Mouse (Mus musculus) neutrophil, adult 5-6 weeks (primary cell): Measurements from ENCODE around the gene Mrpl34. TPM values are rescaled to one million over a fixed set of nuclear protein-coding genes. Genes with fewer than 3 reads are reported as not detected.
A peak's percentile ranks its signal among the peaks of the same experiment; 100 is the strongest.

Source experiments
- ATAC-seq: fragments of 151-379, 151-347 bp; 2 replicates; pipeline ENCODE4 v1.8.0; 2017; ENCODE audit warnings: mild to moderate bottlenecking, moderate TSS enrichment; ENCODE audit not compliant: insufficient number of reproducible peaks, poor library complexity, low FRiP score, severe bottlenecking; ENCODE audit errors: extremely low read depth
- total RNA-seq: library from RNA; stranded (forward); fragments of 200-1000 nt; gene quantifications from 2 replicates; pipeline ENCODE4 v1.2.3, GENCODE M21; 2017

Mrpl34 gene
- total RNA-seq, result 18.0 and 19.5 TPM in 2 replicates

- ATAC-seq, result peak; percentile 80
These were observed at the start of gene Mrpl34 for GRCm38 (mm10) chr8:71464513-71465500. TSS of gene Mrpl34 (plus strand) at chr8:71464959.

- no peak for ATAC-seq
These were observed 42.6 kb upstream of the Mrpl34 start for GRCm38 (mm10) chr8:71422121-71422520.

GRCm38 (mm10) chr8:71432935-71433334, 31.8 kb upstream of the Mrpl34 start:
- ATAC-seq, result 0 out of 2 replicates have a peak, but pooled peaks have one; percentile 58

GRCm38 (mm10) chr8:71437041-71437440, 27.7 kb upstream of the Mrpl34 start:
- no peak for ATAC-seq

GRCm38 (mm10) chr8:71441404-71441803, 23.4 kb upstream of the Mrpl34 start:
- ATAC-seq, result peak; percentile 87

GRCm38 (mm10) chr8:71445096-71445495, 19.7 kb upstream of the Mrpl34 start:
- no peak for ATAC-seq

- ATAC-seq, result no peak
These were observed 13.4 kb upstream of the Mrpl34 start for GRCm38 (mm10) chr8:71451337-71451736.

GRCm38 (mm10) chr8:71451777-71452176, 13.0 kb upstream of the Mrpl34 start:
- ATAC-seq, result no peak

GRCm38 (mm10) chr8:71452669-71453068, 12.1 kb upstream of the Mrpl34 start:
- ATAC-seq, result no peak

- no peak for ATAC-seq
These were observed 10.1 kb upstream of the Mrpl34 start for GRCm38 (mm10) chr8:71454668-71455067.

GRCm38 (mm10) chr8:71456906-71457305, 7.9 kb upstream of the Mrpl34 start:
- ATAC-seq, result no peak

GRCm38 (mm10) chr8:71457659-71458270, 7.0 kb upstream of the Mrpl34 start:
- no peak for ATAC-seq

GRCm38 (mm10) chr8:71460716-71461115, 4.0 kb upstream of the Mrpl34 start:
- no peak for ATAC-seq

GRCm38 (mm10) chr8:71461152-71461840, 3.5 kb upstream of the Mrpl34 start:
- no peak for ATAC-seq

GRCm38 (mm10) chr8:71462191-71462590, 2.6 kb upstream of the Mrpl34 start:
- no peak for ATAC-seq

GRCm38 (mm10) chr8:71462786-71463185, 2.0 kb upstream of the Mrpl34 start:
- ATAC-seq, result peak; percentile 30

- peak; percentile 54 for ATAC-seq
These were observed 1.3 kb upstream of the Mrpl34 start, which contains the start of gene Abhd8 for GRCm38 (mm10) chr8:71463188-71464033. TSS of gene Abhd8 (minus strand) at chr8:71463655.

GRCm38 (mm10) chr8:71465733-71466132, 974 bp downstream of the Mrpl34 start:
- no peak for ATAC-seq
